ENCODE assay signal across 8 mouse cellular contexts in genomic region chr17:15395997-15396675, GRCm38 (mm10). TPM values are rescaled to one million over a fixed set of nuclear protein-coding genes. Genes with fewer than 3 reads are reported as not detected.
A peak's percentile ranks its signal among the peaks of the same experiment; 100 is the strongest.
DNase-seq lines count a peak whose midpoint lies in the region; ATAC-seq and TF ChIP-seq lines count a peak whose summit lies in the region.

Gene Fam120b (plus strand): TSS chr17:15396202.

- H3K27ac ChIP-seq in embryonic facial prominence, embryonic 14.5 days (replicated peaks; ENCODE audit: low read depth, low read length): peak within 1 kb of the TSS; percentile 91
- peak within 1 kb of the TSS; percentile 73 for H3K27ac ChIP-seq in heart, adult 2 months
- H3K27ac ChIP-seq in limb, embryonic 13.5 days: peak within 1 kb of the TSS; percentile 85
- peak within 1 kb of the TSS; percentile 90 for H3K27ac ChIP-seq in midbrain, embryonic 16.5 days (ENCODE audit: low read length)

- under 1% methylated on average over 31 of the region's 31 CpGs for WGBS in embryonic facial prominence, embryonic 14.5 days
- 1% methylated on average over 31 of the region's 31 CpGs for WGBS in heart, adult 2 months
- WGBS in limb, embryonic 13.5 days: under 1% methylated on average over 31 of the region's 31 CpGs
- under 1% methylated on average over 31 of the region's 31 CpGs for WGBS in midbrain, embryonic 16.5 days

- TF ChIP-seq CTCF in heart, adult 2 months (IDR thresholded peaks at IDR 0.05): no peak

- ATAC-seq in embryonic facial prominence, embryonic 14.5 days (ENCODE audit: low read depth): peak; percentile 98
- peak; percentile 99 for ATAC-seq in limb, embryonic 13.5 days (ENCODE audit: low FRiP score, low read depth)
- peak; percentile 98 for ATAC-seq in midbrain, embryonic 16.5 days

- peak; percentile 96 for DNase-seq in 416B (ENCODE audit: low read depth)
- peak; percentile 43 to 71 for DNase-seq in adrenal gland, postnatal 4 days (ENCODE audit: low spot score in 2 of 2)
- peak; percentile 99 for DNase-seq in embryonic facial prominence, embryonic 14.5 days (ENCODE audit: low spot score)
- peak; percentile 84 to 93 for DNase-seq in heart, adult 2 months
- DNase-seq in kidney, adult 8-10 months: peak; percentile 94 to 98
- DNase-seq in spleen, postnatal 10 days (ENCODE audit: low spot score in 2 of 2): peak; percentile 42 to 79

- peak within 1 kb of the TSS; percentile 90 for H3K9ac ChIP-seq in embryonic facial prominence, embryonic 14.5 days (ENCODE audit: low read depth, low read length)
- H3K9ac ChIP-seq in heart, adult 2 months (ENCODE audit: low read depth, low read length): peak within 1 kb of the TSS; percentile 87
- H3K9ac ChIP-seq in limb, embryonic 13.5 days: peak within 1 kb of the TSS; percentile 84
- H3K9ac ChIP-seq in midbrain, embryonic 16.5 days (ENCODE audit: low read depth, low read length): peak within 1 kb of the TSS; percentile 97

- intact Hi-C loops in heart, adult 2 months (cut with DNase I): loop anchor here (2.0 to 5.0 kb wide), 2 partner anchors 17 to 329 kb away; no protein-coding TSS in a partner anchor

- TF ChIP-seq POLR2A in heart, adult 2 months (IDR thresholded peaks at IDR 0.05; ENCODE audit: insufficient read depth, low read depth, low read length): peak; percentile 93

- H3K4me3 ChIP-seq in embryonic facial prominence, embryonic 14.5 days (ENCODE audit: low read depth, low read length): peak within 1 kb of the TSS; percentile 75
- H3K4me3 ChIP-seq in heart, adult 2 months: peak within 1 kb of the TSS; percentile 71
- H3K4me3 ChIP-seq in limb, embryonic 13.5 days: peak within 1 kb of the TSS; percentile 76
- peak within 1 kb of the TSS; percentile 77 for H3K4me3 ChIP-seq in midbrain, embryonic 16.5 days (ENCODE audit: low read depth, low read length)

- H3K36me3 ChIP-seq in embryonic facial prominence, embryonic 14.5 days (ENCODE audit: control insufficient read depth, insufficient read depth, low read length): no peaks in the 10 kb centered on the region
- peaks cover 5% of the 10 kb centered on the region; the same call in 1 of the 2 replicates for H3K36me3 ChIP-seq in heart, adult 2 months (ENCODE audit: control insufficient read depth, insufficient read depth, low read length)
- H3K36me3 ChIP-seq in limb, embryonic 13.5 days: no peaks in the 10 kb centered on the region
- no peaks in the 10 kb centered on the region for H3K36me3 ChIP-seq in midbrain, embryonic 16.5 days (ENCODE audit: control insufficient read depth, insufficient read depth, low read length)

- peak within 1 kb of the TSS; percentile 79 for H3K4me2 ChIP-seq in embryonic facial prominence, embryonic 14.5 days (ENCODE audit: low read depth, low read length)
- peak within 1 kb of the TSS; percentile 85 for H3K4me2 ChIP-seq in limb, embryonic 13.5 days (replicated peaks)
- H3K4me2 ChIP-seq in midbrain, embryonic 16.5 days (ENCODE audit: low read length): peak within 1 kb of the TSS; percentile 88

- peak; percentile 67 for TF ChIP-seq EP300 in heart, adult 2 months (IDR thresholded peaks at IDR 0.05; ENCODE audit: insufficient read depth, low read depth, low read length)

- H3K79me2 ChIP-seq in heart, adult 2 months (replicated peaks; ENCODE audit: control insufficient read depth, insufficient read depth, low read length): no peaks in the 10 kb centered on the region

- no peaks in the 10 kb centered on the region for H3K27me3 ChIP-seq in embryonic facial prominence, embryonic 14.5 days (replicated peaks; ENCODE audit: control insufficient read depth, insufficient read depth, low read length)
- no peaks in the 10 kb centered on the region for H3K27me3 ChIP-seq in heart, adult 2 months (ENCODE audit: control insufficient read depth, insufficient read depth, low read length)
- H3K27me3 ChIP-seq in limb, embryonic 13.5 days: peaks cover 20% of the 10 kb centered on the region
- peaks cover 4% of the 10 kb centered on the region; the same call in 1 of the 2 replicates for H3K27me3 ChIP-seq in midbrain, embryonic 16.5 days (ENCODE audit: control insufficient read depth, insufficient read depth, low read depth, low read length)

- H3K9me3 ChIP-seq in embryonic facial prominence, embryonic 14.5 days (ENCODE audit: control insufficient read depth, low read length): no peaks in the 10 kb centered on the region
- H3K9me3 ChIP-seq in limb, embryonic 13.5 days: no peaks in the 10 kb centered on the region
- H3K9me3 ChIP-seq in midbrain, embryonic 16.5 days (replicated peaks; ENCODE audit: control insufficient read depth, low read length, poor library complexity, severe bottlenecking): no peaks in the 10 kb centered on the region

- peaks cover 10% of the 10 kb centered on the region for H3K4me1 ChIP-seq in embryonic facial prominence, embryonic 14.5 days (ENCODE audit: control insufficient read depth, insufficient read depth, low read length)
- H3K4me1 ChIP-seq in heart, adult 2 months (ENCODE audit: control insufficient read depth, insufficient read depth, low read length): peaks cover 2% of the 10 kb centered on the region
- peaks cover 23% of the 10 kb centered on the region for H3K4me1 ChIP-seq in limb, embryonic 13.5 days
- peaks cover 27% of the 10 kb centered on the region for H3K4me1 ChIP-seq in midbrain, embryonic 16.5 days (ENCODE audit: control insufficient read depth, insufficient read depth, low read length)

RNA-seq across cellular contexts. Expression of gene Fam120b, which starts in this region (rescaled TPM):
- 10 to 100 TPM; 19.2 to 23.6 TPM for total RNA-seq in adrenal gland, postnatal 4 days (2021)
- 23.1 and 24.7 TPM in 2 replicates for polyA plus RNA-seq in embryonic facial prominence, embryonic 14.5 days (2014; fragmentation: Nextera tagmentation; extraction: Ambion mirVana)
- 10 to 100 TPM; 11.9 to 12.7 TPM for total RNA-seq in heart, adult 2 months (2021)
- 7.1 and 10.6 TPM in 2 replicates for polyA plus RNA-seq in heart, adult 2 months (2012; rRNA removed)
- 32.8 and 34.5 TPM in 2 replicates for polyA plus RNA-seq in limb, embryonic 13.5 days (2015; fragmentation: Nextera tagmentation; extraction: Ambion mirVana)
- 50.0 and 54.3 TPM in 2 replicates for polyA plus RNA-seq in midbrain, embryonic 16.5 days (2015; fragmentation: Nextera tagmentation; extraction: Ambion mirVana)

Comparison
In these comparisons a context has a peak if more than half of its experiments do, and no peak if none do; other contexts are left out.
1. Peak in every context shown above with its lines: DNase-seq, ATAC-seq, H3K4me3 ChIP-seq and H3K27ac ChIP-seq.